Comparison of ENCODE assay signal across 38 mouse cellular contexts in genomic region chr5:21858653-21859052, GRCm38 (mm10). TPM values are rescaled to one million over a fixed set of nuclear protein-coding genes. Genes with fewer than 3 reads are reported as not detected.
"Had no signal": no experiment of that assay in that cellular context is flagged by ENCODE, and none has a peak within 500 bp of the region (broad histone marks: within the 10 kb centered on the region; RNA-seq: fewer than 3 reads in every experiment).

No protein-coding gene starts in this region.

- H3K27ac ChIP-seq: limb, embryonic 10.5 days; limb, embryonic 12.5 days; limb, embryonic 13.5 days; limb, embryonic 15.5 days; liver, embryonic 12.5 days; liver, embryonic 13.5 days; liver, embryonic 14.5 days; liver, embryonic 15.5 days; lung, embryonic 15.5 days; macrophage; midbrain, embryonic 10.5 days; midbrain, embryonic 12.5 days; midbrain, embryonic 13.5 days; midbrain, embryonic 15.5 days; neural tube, embryonic 12.5 days had no signal

- H3K4me1 ChIP-seq: limb, embryonic 10.5 days; limb, embryonic 12.5 days; limb, embryonic 13.5 days; limb, embryonic 15.5 days; liver, embryonic 12.5 days; liver, embryonic 13.5 days; liver, embryonic 15.5 days; lung, embryonic 15.5 days; megakaryocyte, embryonic 14.5 days; midbrain, embryonic 10.5 days; midbrain, embryonic 12.5 days; midbrain, embryonic 13.5 days; midbrain, embryonic 15.5 days; neural tube, embryonic 12.5 days had no signal

- H3K4me2 ChIP-seq: limb, embryonic 12.5 days; limb, embryonic 13.5 days; limb, embryonic 15.5 days; liver, embryonic 11.5 days; liver, embryonic 12.5 days; liver, embryonic 13.5 days; liver, embryonic 15.5 days; lung, embryonic 14.5 days; lung, embryonic 15.5 days; midbrain, embryonic 11.5 days; midbrain, embryonic 12.5 days; midbrain, embryonic 13.5 days; midbrain, embryonic 15.5 days; neural tube, embryonic 12.5 days had no signal

- H3K27me3 ChIP-seq: limb, embryonic 12.5 days; limb, embryonic 13.5 days; limb, embryonic 15.5 days; liver, embryonic 13.5 days; liver, embryonic 15.5 days; lung, embryonic 15.5 days; midbrain, embryonic 12.5 days; midbrain, embryonic 13.5 days; midbrain, embryonic 15.5 days; neural tube, embryonic 12.5 days had no signal

- H3K9me3 ChIP-seq: limb, embryonic 10.5 days; limb, embryonic 12.5 days; limb, embryonic 13.5 days; limb, embryonic 15.5 days; liver, embryonic 12.5 days; liver, embryonic 13.5 days; liver, embryonic 15.5 days; lung, embryonic 15.5 days; megakaryocyte, embryonic 14.5 days; midbrain, embryonic 10.5 days; midbrain, embryonic 12.5 days; midbrain, embryonic 13.5 days; midbrain, embryonic 15.5 days; neural tube, embryonic 12.5 days had no signal

- H3K36me3 ChIP-seq: limb, embryonic 10.5 days; limb, embryonic 12.5 days; limb, embryonic 13.5 days; limb, embryonic 15.5 days; liver, embryonic 12.5 days; liver, embryonic 13.5 days; liver, embryonic 15.5 days; lung, embryonic 15.5 days; midbrain, embryonic 10.5 days; midbrain, embryonic 12.5 days; midbrain, embryonic 13.5 days; midbrain, embryonic 15.5 days; neural tube, embryonic 12.5 days had no signal

- H3K4me3 ChIP-seq: limb, embryonic 10.5 days; limb, embryonic 12.5 days; limb, embryonic 13.5 days; limb, embryonic 15.5 days; liver, embryonic 12.5 days; liver, embryonic 13.5 days; liver, embryonic 15.5 days; lung, embryonic 15.5 days; megakaryocyte, embryonic 14.5 days; midbrain, embryonic 10.5 days; midbrain, embryonic 12.5 days; midbrain, embryonic 13.5 days; midbrain, embryonic 15.5 days; myocyte; neural tube, embryonic 12.5 days had no signal

- DNase-seq: left cerebral cortex, postnatal 4 days; liver; liver, embryonic 13.5 days; liver, postnatal 0 days; lung, adult 18-20 months; lung, adult 2 months; lung, embryonic 14.5 days; lung, postnatal 10 days; lung, postnatal 14 days; lung, postnatal 36 days; lung, postnatal 4 days; midbrain, embryonic 14.5 days had no signal

- H3K9ac ChIP-seq: limb, embryonic 12.5 days; limb, embryonic 13.5 days; limb, embryonic 15.5 days; liver, embryonic 12.5 days; liver, embryonic 13.5 days; liver, embryonic 14.5 days; liver, embryonic 15.5 days; liver, postnatal 0 days; lung, embryonic 14.5 days; lung, embryonic 15.5 days; midbrain, embryonic 12.5 days; midbrain, embryonic 13.5 days; midbrain, embryonic 15.5 days; neural tube, embryonic 12.5 days had no signal

RNA-seq across cellular contexts. Expression of gene Slc26a5, which starts 6.8 kb away (rescaled TPM):
- total RNA-seq: liver, adult 2 months; megakaryocyte progenitor cell, adult 5-6 weeks; megakaryocyte, adult 5-6 weeks; megakaryocyte-erythroid progenitor cell, adult 5-6 weeks; monocyte, adult 5-6 weeks had no signal
- polyA plus RNA-seq: limb, embryonic 13.5 days; limb, embryonic 15.5 days; liver, adult 2 months; liver, embryonic 11.5 days; liver, embryonic 12.5 days; liver, embryonic 13.5 days; liver, embryonic 14.5 days; liver, embryonic 15.5 days; liver, embryonic 16.5 days; liver, postnatal 0 days; lung, adult 2 months; lung, embryonic 15.5 days; lung, postnatal 0 days; macrophage; myocyte; neural tube, embryonic 11.5 days; neural tube, embryonic 12.5 days had no signal
